Comparison of ENCODE assay signal across 21 mouse cellular contexts in genomic region chr9:22834994-22835512, GRCm38 (mm10).
DNase-seq lines count a peak whose midpoint lies in the region; ATAC-seq and TF ChIP-seq lines count a peak whose summit lies in the region.
"Had no signal": no experiment of that assay in that cellular context is flagged by ENCODE, and none has a peak within 500 bp of the region (broad histone marks: within the 10 kb centered on the region; RNA-seq: fewer than 3 reads in every experiment).

No protein-coding gene starts in this region.

- H3K4me3 ChIP-seq in MEL (ENCODE audit: control insufficient read depth in 1 of 2, insufficient read depth in 1 of 2, low read depth in 2 of 2, low read length in 2 of 2) = no peak overlapping the region
- H3K4me3 ChIP-seq in kidney, embryonic 16.5 days (ENCODE audit: low read length) = no peak overlapping the region
- no peak overlapping the region for H3K4me3 ChIP-seq in heart, embryonic 11.5 days (ENCODE audit: low read depth, low read length)
- H3K4me3 ChIP-seq: embryonic facial prominence, embryonic 10.5 days; embryonic facial prominence, embryonic 12.5 days; forebrain, embryonic 13.5 days; forebrain, embryonic 15.5 days had no signal

- no peak for TF ChIP-seq POLR2A in MEL (IDR thresholded peaks at IDR 0.05; ENCODE audit: control insufficient read depth in 1 of 2, insufficient read depth in 1 of 2, low read depth in 1 of 2, low read length in 2 of 2, poor library complexity in 1 of 2)

- DNase-seq in 3T3-L1 (ENCODE audit: low read depth, low spot score) = peak; percentile 72
- peak; percentile 9 for DNase-seq in A20 (ENCODE audit: low read depth, low spot score)
- peak; percentile 25 for DNase-seq in MEL (ENCODE audit: low read depth, low spot score)
- DNase-seq in NIH3T3 (ENCODE audit: low read depth) = peak; percentile 9
- no peak for DNase-seq in cerebellum, adult 9-11 months
- DNase-seq: adrenal gland, adult 2 months; adrenal gland, postnatal 10 days; adrenal gland, postnatal 25 days; cerebellum, adult 11 months; cerebellum, adult 18-20 months; cerebellum, adult 8-10 months; cerebellum, postnatal 10 days; cerebellum, postnatal 25 days; forebrain, postnatal 0 days had no signal

- no peak for TF ChIP-seq EP300 in MEL (IDR thresholded peaks at IDR 0.05; ENCODE audit: low read depth in 1 of 2, low read length in 2 of 2)

- H3K27me3 ChIP-seq in MEL (ENCODE audit: control insufficient read depth in 1 of 2, insufficient read depth in 2 of 2, low read length in 2 of 2) = no peaks in the 10 kb centered on the region
- H3K27me3 ChIP-seq in kidney, embryonic 16.5 days (ENCODE audit: insufficient read depth, low read length) = no peaks in the 10 kb centered on the region
- H3K27me3 ChIP-seq in heart, embryonic 11.5 days (ENCODE audit: control insufficient read depth, insufficient read depth, low read length) = no peaks in the 10 kb centered on the region
- H3K27me3 ChIP-seq: embryonic facial prominence, embryonic 12.5 days had no signal

- WGBS in kidney, embryonic 16.5 days = 98% methylated on average over 1 of the region's 1 CpGs
- 93% methylated on average over 1 of the region's 1 CpGs for WGBS in heart, embryonic 11.5 days (ENCODE audit: insufficient replicate concordance)

- no peak overlapping the region for H3K4me2 ChIP-seq in kidney, embryonic 16.5 days (replicated peaks; ENCODE audit: low read depth, low read length)
- H3K4me2 ChIP-seq in heart, embryonic 11.5 days = no peak overlapping the region
- H3K4me2 ChIP-seq: embryonic facial prominence, embryonic 12.5 days; forebrain, embryonic 13.5 days; forebrain, embryonic 15.5 days had no signal

- ATAC-seq in kidney, embryonic 16.5 days (ENCODE audit: low FRiP score, low TSS enrichment) = no peak
- ATAC-seq in heart, embryonic 11.5 days (replicated peaks; ENCODE audit: insufficient number of reproducible peaks, low FRiP score, low TSS enrichment) = no peak
- ATAC-seq: forebrain, embryonic 13.5 days; forebrain, embryonic 15.5 days; forebrain, postnatal 0 days had no signal

- no peaks in the 10 kb centered on the region for H3K36me3 ChIP-seq in MEL (ENCODE audit: control insufficient read depth in 1 of 2, insufficient read depth in 2 of 2, low read length in 2 of 2)
- no peaks in the 10 kb centered on the region for H3K36me3 ChIP-seq in kidney, embryonic 16.5 days (ENCODE audit: insufficient read depth, low read length)
- no peaks in the 10 kb centered on the region for H3K36me3 ChIP-seq in heart, embryonic 11.5 days (ENCODE audit: control insufficient read depth, insufficient read depth, low read length)
- H3K36me3 ChIP-seq: embryonic facial prominence, embryonic 10.5 days; embryonic facial prominence, embryonic 12.5 days; forebrain, embryonic 15.5 days had no signal

- no peak overlapping the region for H3K9ac ChIP-seq in MEL (ENCODE audit: control insufficient read depth, low read depth, low read length, poor library complexity, severe bottlenecking)
- H3K9ac ChIP-seq in kidney, embryonic 16.5 days (replicated peaks; ENCODE audit: low read length) = no peak overlapping the region
- no peak overlapping the region for H3K9ac ChIP-seq in heart, embryonic 11.5 days (ENCODE audit: low read depth, low read length)
- H3K9ac ChIP-seq: embryonic facial prominence, embryonic 12.5 days; forebrain, embryonic 13.5 days; forebrain, embryonic 15.5 days; forebrain, postnatal 0 days had no signal

- no peaks in the 10 kb centered on the region for H3K79me2 ChIP-seq in MEL (ENCODE audit: control insufficient read depth, insufficient read depth, low read length, poor library complexity)

- no peak overlapping the region for H3K27ac ChIP-seq in MEL (ENCODE audit: control insufficient read depth, low read depth, low read length)
- H3K27ac ChIP-seq in kidney, embryonic 16.5 days (ENCODE audit: low read length) = no peak overlapping the region
- H3K27ac ChIP-seq in heart, embryonic 11.5 days (ENCODE audit: low read depth, low read length) = no peak overlapping the region
- H3K27ac ChIP-seq: embryonic facial prominence, embryonic 10.5 days; embryonic facial prominence, embryonic 12.5 days; forebrain, embryonic 13.5 days; forebrain, embryonic 15.5 days had no signal

- no peaks in the 10 kb centered on the region for H3K9me3 ChIP-seq in MEL (replicated peaks; ENCODE audit: insufficient read depth, low read length)
- H3K9me3 ChIP-seq in kidney, embryonic 16.5 days (ENCODE audit: low read length) = no peaks in the 10 kb centered on the region
- H3K9me3 ChIP-seq in heart, embryonic 11.5 days (replicated peaks; ENCODE audit: control insufficient read depth, low read length) = no peaks in the 10 kb centered on the region
- H3K9me3 ChIP-seq: embryonic facial prominence, embryonic 10.5 days; embryonic facial prominence, embryonic 12.5 days; forebrain, embryonic 13.5 days; forebrain, embryonic 15.5 days; G1E had no signal

- no peaks in the 10 kb centered on the region for H3K4me1 ChIP-seq in MEL (ENCODE audit: control insufficient read depth in 1 of 2, insufficient read depth in 2 of 2, low read length in 2 of 2)
- peaks cover 10% of the 10 kb centered on the region for H3K4me1 ChIP-seq in kidney, embryonic 16.5 days (ENCODE audit: insufficient read depth, low read length)
- H3K4me1 ChIP-seq in heart, embryonic 11.5 days (ENCODE audit: control insufficient read depth, insufficient read depth, low read length) = peaks cover 10% of the 10 kb centered on the region

- no peak for TF ChIP-seq CTCF in MEL (IDR thresholded peaks at IDR 0.05 in 2 of 3, conservative IDR thresholded peaks at IDR 0.05 in 1 of 3; ENCODE audit: control insufficient read depth in 1 of 3, insufficient read depth in 1 of 3, low read depth in 2 of 3, low read length in 3 of 3, poor library complexity in 1 of 3, severe bottlenecking in 1 of 3)

- no peak for TF ChIP-seq RAD21 in MEL (IDR thresholded peaks at IDR 0.05; ENCODE audit: low read depth, low read length)

TF ChIP-seq in MEL, 35 proteins besides CTCF, POLR2A, EP300 and RAD21:
- TF ChIP-seq NRF1 (IDR thresholded peaks at IDR 0.05; ENCODE audit: insufficient read depth, low read depth, low read length, poor library complexity, severe bottlenecking) (no peak), TCF12 (IDR thresholded peaks at IDR 0.05; ENCODE audit: low read depth, low read length) (no peak), GATA1 (IDR thresholded peaks at IDR 0.05; ENCODE audit: low read depth, low read length) (no peak), MAZ (IDR thresholded peaks at IDR 0.05; ENCODE audit: low read depth, low read length) (no peak), MEF2A (IDR thresholded peaks at IDR 0.05; ENCODE audit: extremely low read depth, insufficient replicate concordance, low read depth, low read length, poor library complexity, severe bottlenecking) (no peak), MAX (IDR thresholded peaks at IDR 0.05; ENCODE audit: low read length) (no peak), CHD1 (IDR thresholded peaks at IDR 0.05; ENCODE audit: low read depth, low read length) (no peak), USF1 (IDR thresholded peaks at IDR 0.05; ENCODE audit: low read depth, low read length) (no peak), ZMIZ1 (IDR thresholded peaks at IDR 0.05; ENCODE audit: low read depth, low read length) (no peak), MAFK (IDR thresholded peaks at IDR 0.05; ENCODE audit: borderline replicate concordance, low read depth, low read length) (no peak), KAT2A (conservative IDR thresholded peaks at IDR 0.05; ENCODE audit: low read depth, low read length) (no peak), ZNF384 (IDR thresholded peaks at IDR 0.05; ENCODE audit: low read depth, low read length) (no peak), ETS1 (IDR thresholded peaks at IDR 0.05; ENCODE audit: low read depth, low read length) (no peak), BHLHE40 (IDR thresholded peaks at IDR 0.05; ENCODE audit: borderline replicate concordance, low read depth, low read length) (no peak), NELFE (IDR thresholded peaks at IDR 0.05; ENCODE audit: low read depth, low read length) (no peak), ELF1 (IDR thresholded peaks at IDR 0.05; ENCODE audit: low read depth, low read length) (no peak), E2F4 (IDR thresholded peaks at IDR 0.05; ENCODE audit: borderline replicate concordance, low read depth, low read length) (no peak), SMC3 (IDR thresholded peaks at IDR 0.05; ENCODE audit: low read depth, low read length) (no peak), ZC3H11A (IDR thresholded peaks at IDR 0.05; ENCODE audit: low read depth, low read length) (no peak)
